Mouse (Mus musculus) cerebellum, adult 2 months (tissue): ENCODE measurements around the gene Tango2. TPM values are rescaled to one million over a fixed set of nuclear protein-coding genes. Genes with fewer than 3 reads are reported as not detected.

Source experiments
- DNase-seq, 2 experiments: peaks; one replicate each; pipeline ENCODE4 v3.0.0; 2021
- H3K27ac ChIP-seq: fragments of 200-500 bp; 2 replicates; pipeline ENCODE4 v1.5.1; 2012; ENCODE audit warnings: low read length, control low read depth, inconsistent platforms; ENCODE audit not compliant: insufficient read depth
- H3K27me3 ChIP-seq: fragments of 200-500 bp; 2 replicates; pipeline ENCODE4 v1.6.1; 2012; ENCODE audit warnings: inconsistent platforms, mild to moderate bottlenecking, low read length, moderate library complexity; ENCODE audit not compliant: control insufficient read depth, insufficient read depth
- H3K4me1 ChIP-seq: fragments of 200-500 bp; 2 replicates; pipeline ENCODE4 v1.6.1; 2011; ENCODE audit warnings: low read length; ENCODE audit not compliant: control insufficient read depth, insufficient read depth
- H3K4me3 ChIP-seq: fragments of 200-500 bp; replicated peaks from 2 replicates; pipeline ENCODE3; 2011; ENCODE audit warnings: mild to moderate bottlenecking, low read depth, low read length, control low read depth; ENCODE audit not compliant: insufficient read depth
- CTCF ChIP-seq: fragments of 200-500 bp; IDR thresholded peaks from 2 replicates; pipeline ENCODE4 v1.5.1; 2011; ENCODE audit warnings: low read depth, mild to moderate bottlenecking, control low read depth, low read length, moderate library complexity, borderline replicate concordance; ENCODE audit not compliant: insufficient read depth
- POLR2A ChIP-seq: fragments of 200-500 bp; IDR thresholded peaks from 2 replicates; pipeline ENCODE4 v1.6.1; 2011; ENCODE audit warnings: low read length, control low read depth, borderline replicate concordance; ENCODE audit not compliant: insufficient read depth
- WGBS: fragments of 180-500 bp; shearing (Covaris S2); methylation state at CpG from one replicate; pipeline ENCODE4 v1.1.7; 2018; 5-methylcytosine and 5-hydroxymethylcytosine counted together
- polyA plus RNA-seq: library from polyadenylated mRNA; depleted of rRNA; stranded (reverse); fragments of >200 nt; gene quantifications from 2 replicates; pipeline ENCODE4 v1.2.3, GENCODE M21; 2012

Tango2 gene
- polyA plus RNA-seq, 1 experiment: 210 TPM

DNA sequence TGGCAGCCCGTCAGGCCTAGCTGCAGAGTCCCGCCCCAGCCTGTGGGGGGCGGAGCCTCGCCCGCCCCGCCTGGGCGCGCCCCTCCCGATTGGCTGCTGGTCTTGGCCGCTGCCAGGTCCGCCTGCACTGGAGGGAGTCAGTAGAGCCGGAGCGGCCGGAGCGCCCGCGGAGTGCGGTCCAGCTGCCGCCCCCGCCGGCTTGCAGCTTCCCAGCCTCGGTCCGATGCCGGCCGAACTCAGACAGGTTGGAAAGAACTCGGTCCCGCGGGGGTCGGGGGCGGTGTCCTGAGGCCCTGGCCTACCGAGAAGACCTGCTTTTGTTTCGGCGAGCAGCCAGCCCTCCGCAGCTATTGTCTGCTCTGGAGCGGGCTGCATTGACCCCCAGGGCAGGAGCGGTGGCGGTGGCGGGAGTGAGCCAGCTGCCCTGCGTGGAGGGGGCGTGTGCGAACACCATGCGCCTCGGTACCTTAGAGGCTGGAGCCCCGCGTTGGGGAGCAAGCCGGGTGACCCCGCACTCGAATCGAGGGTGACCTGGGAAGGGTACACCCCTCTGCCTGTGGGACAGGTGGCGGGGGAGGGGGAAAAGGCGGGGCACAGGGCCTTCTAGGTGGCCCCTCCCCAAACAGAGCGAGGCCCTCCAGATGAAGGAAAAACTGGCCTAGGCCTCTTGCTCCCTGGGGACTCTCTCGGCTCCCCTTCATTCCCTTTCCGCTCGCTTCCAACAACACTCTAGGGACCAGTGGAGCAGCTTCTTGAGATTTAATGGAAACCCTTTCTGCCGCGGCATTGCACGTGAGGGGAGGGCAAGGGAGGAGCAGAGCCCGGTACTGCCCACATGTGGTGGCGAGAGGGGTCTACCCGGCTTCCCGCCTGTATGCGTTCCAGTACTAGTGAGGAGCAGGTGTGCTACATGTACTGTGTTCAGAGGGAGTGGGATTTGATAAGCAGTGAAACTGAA is 44.8 kb upstream of the Tango2 start:
- peaks cover 40% of the 10 kb centered on the region for H3K4me1 ChIP-seq
- H3K27me3 ChIP-seq: no peaks in the 10 kb centered on the region
- TF ChIP-seq POLR2A (0 out of 2 replicates have a peak, but pooled peaks have one; percentile 27), CTCF (peak; percentile 28; the same call in 1 of the 2 replicates)
- H3K4me3 ChIP-seq: peak overlapping the region; percentile 45
- peak overlapping the region; percentile 2; the same call in 1 of the 2 replicates for H3K27ac ChIP-seq
- WGBS: 7% methylated on average over 62 of the region's 63 CpGs
- peak; percentile 78 to 82 for DNase-seq

DNA sequence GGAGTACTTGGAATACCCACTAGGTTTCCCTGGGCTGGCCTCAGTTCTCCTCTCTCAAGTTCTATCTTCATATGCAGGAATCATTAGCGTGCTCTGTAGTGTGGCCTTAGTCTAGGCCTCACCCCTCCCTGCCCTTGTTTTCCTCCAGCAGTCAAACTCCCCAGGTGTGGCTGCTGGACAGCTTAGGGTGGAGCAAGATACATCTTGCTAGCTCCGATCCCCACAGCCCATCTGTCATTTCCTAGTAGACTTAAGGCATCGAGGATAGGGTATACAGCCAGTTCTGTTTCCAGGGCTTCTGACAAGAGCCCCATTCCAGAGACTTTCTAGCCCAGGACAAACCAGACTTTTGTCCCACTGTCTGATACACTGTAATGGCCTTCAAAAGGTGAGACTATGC is 43.8 kb upstream of the Tango2 start:
- peak in 1 of 2 experiments; percentile 6 for DNase-seq
- TF ChIP-seq CTCF: no peak
- no peak for TF ChIP-seq POLR2A
- peaks cover 42% of the 10 kb centered on the region for H3K4me1 ChIP-seq
- H3K27ac ChIP-seq: no peak overlapping the region
- 73% methylated on average over 3 of the region's 3 CpGs for WGBS
- no peak overlapping the region for H3K4me3 ChIP-seq
- no peaks in the 10 kb centered on the region for H3K27me3 ChIP-seq

DNA sequence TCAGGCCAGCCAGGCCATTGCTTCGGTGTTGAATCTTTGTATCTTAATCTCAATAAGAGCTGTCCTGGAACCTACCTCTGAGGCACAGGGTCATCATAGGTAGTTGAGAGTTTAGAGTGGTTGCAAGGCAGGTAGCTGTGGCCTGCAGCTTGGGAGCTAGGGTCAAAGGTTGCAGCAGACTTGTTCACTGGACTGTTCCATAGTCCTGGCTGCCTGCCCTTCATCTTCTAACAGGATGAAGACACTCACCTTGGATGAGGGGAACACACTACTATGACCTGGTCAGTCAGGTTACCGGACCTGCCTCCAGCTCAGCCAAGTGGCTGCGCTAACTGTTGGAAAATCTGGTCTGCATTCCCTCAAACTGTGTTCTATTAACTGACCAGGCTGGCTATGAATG is 43.2 kb upstream of the Tango2 start:
- Histone ChIP-seq H3K4me1 (peaks cover 40% of the 10 kb centered on the region), H3K27me3 (no peaks in the 10 kb centered on the region), H3K4me3 (no peak overlapping the region), H3K27ac (no peak overlapping the region)
- no peak for TF ChIP-seq POLR2A
- TF ChIP-seq CTCF: no peak
- 99% methylated on average over 3 of the region's 3 CpGs for WGBS
- DNase-seq: no peak

DNA sequence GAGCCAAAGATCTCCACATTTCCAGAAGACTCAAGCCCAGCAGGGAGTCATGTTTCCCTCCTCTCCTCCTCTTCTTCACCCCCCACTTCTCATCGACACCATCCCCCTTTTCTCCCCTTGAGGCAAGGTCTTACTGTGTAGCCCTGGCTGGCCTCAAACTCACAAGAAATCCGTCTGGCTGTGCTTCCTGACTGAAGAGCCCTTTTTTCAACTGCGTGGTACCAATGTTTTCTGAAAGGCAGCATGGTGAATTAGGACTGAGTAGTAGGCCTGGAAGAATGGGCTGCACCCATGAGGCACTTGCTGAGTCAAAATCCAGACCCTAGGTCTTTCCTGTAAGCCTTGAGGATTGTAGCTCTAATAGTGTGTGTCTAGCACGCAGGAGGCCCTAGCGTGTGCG is 42.5 kb upstream of the Tango2 start:
- Histone ChIP-seq H3K4me3 (no peak overlapping the region), H3K4me1 (peaks cover 33% of the 10 kb centered on the region), H3K27ac (no peak overlapping the region), H3K27me3 (no peaks in the 10 kb centered on the region)
- 85% methylated on average over 6 of the region's 6 CpGs for WGBS
- no peak for DNase-seq
- no peak for TF ChIP-seq CTCF
- no peak for TF ChIP-seq POLR2A

DNA sequence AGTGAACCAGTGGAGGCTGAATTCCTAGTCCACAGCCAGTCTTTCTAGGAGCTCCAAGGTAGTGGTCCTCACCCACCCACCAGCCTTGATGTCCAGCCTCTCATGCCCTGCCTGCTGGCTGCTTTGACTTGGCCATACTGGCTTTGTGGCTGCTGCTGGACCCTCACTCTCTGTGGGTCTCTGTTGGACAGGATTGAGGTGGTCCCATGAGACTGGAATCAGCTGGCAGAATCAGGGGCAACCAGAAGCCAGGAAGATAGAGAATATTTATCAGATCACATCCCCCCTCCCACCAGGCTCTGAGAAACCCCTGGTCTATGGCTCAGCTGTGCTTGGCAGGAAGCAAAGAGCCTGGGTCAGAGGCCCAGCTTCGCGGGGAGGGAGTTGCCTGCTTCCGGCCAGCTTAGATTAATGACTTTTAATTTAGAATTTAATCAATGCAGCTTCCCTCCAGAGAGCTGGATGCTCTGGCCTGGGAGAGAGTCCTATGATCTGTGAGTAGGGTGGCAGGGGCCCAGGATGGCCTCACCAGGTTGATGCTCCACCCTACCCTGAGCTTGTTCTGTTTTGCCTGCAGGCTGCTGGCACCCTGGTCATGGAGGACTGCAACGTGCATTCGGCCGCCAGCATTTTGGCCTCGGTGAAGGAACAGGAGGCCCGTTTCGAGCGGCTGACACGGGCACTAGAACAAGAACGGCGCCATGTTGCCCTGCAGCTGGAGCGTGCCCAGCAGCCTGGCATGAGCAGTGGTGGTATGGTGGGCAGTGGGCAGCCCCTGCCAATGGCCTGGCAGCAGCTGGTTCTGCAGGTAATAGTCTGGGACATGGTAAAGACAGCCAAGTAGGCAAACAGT is 40.9 kb upstream of the Tango2 start:
- peaks cover 32% of the 10 kb centered on the region for H3K4me1 ChIP-seq
- TF ChIP-seq CTCF (no peak), POLR2A (no peak)
- no peak overlapping the region for H3K4me3 ChIP-seq
- no peak overlapping the region for H3K27ac ChIP-seq
- peak in 1 of 2 experiments; percentile 18 for DNase-seq
- H3K27me3 ChIP-seq: no peaks in the 10 kb centered on the region
- WGBS: 59% methylated on average over 14 of the region's 14 CpGs

DNA sequence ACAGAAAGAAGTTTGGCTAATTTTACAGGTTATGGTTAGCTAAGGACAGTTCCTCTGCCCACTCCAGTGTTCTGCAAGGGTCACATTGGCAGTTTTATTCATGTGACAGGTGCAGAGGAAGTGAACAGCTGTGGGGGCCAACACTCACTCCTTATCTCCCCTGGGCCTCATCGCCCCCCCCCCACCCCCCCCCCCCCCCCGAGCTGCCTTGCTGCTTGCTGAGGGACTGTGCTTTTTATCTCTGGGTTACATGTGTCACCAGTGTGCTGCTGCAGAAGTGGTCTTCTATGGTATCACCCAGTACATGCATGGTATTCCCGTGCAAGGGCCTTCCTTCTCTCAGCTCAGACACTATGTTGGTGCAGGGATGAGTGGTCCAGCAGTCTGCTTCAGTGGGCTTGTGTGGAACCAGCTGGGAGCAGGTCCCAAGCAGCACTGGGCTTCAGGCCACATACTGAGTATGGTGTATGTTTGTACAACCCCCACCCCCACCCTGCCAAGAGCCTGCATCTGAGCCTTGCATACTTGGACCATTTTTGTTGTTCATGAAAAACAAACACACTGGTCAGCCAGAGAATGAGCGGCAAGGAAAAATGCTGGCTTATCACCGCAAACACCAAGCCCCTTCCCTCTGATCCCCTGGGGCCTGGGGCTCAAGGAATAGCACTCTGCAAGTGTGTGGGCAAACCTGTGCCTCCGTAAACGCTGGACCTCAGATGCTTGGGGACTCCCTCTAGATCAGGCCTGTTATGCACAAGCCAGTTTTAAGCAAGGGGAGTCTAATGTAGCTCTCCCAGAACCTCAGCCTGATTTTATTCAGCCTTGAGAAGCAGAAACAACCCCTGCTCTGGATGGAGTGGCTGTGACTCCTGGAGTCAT is 40.0 kb upstream of the Tango2 start:
- Histone ChIP-seq H3K4me3 (no peak overlapping the region), H3K4me1 (peaks cover 33% of the 10 kb centered on the region), H3K27me3 (no peaks in the 10 kb centered on the region), H3K27ac (no peak overlapping the region)
- WGBS: 66% methylated on average over 5 of the region's 7 CpGs
- TF ChIP-seq CTCF (no peak), POLR2A (no peak)
- no peak for DNase-seq

DNA sequence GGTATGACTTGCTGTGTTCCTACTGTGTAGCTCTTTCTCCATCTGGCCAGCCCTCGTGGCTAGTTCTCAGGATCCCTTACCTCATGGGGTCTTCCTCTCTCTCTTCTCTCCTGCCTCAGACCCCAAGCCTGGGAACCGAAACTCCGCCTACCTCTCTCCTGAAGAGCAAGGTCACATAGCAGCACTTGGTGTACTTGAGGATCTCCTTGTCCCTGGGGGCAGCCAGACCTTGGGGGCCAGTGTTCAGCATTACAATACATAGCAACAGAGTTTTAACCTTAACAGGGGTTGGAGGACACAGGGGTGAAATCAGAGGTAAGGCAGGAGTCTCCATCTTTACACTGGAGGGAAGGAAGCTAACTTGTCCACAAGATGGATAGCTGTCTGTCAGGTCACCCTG is 39.1 kb upstream of the Tango2 start:
- WGBS: 56% methylated on average over 3 of the region's 3 CpGs
- Histone ChIP-seq H3K27me3 (no peaks in the 10 kb centered on the region), H3K4me3 (no peak overlapping the region), H3K27ac (no peak overlapping the region), H3K4me1 (peaks cover 33% of the 10 kb centered on the region)
- TF ChIP-seq CTCF: no peak
- no peak for TF ChIP-seq POLR2A
- DNase-seq: no peak
